Mouse (Mus musculus) skeletal muscle tissue, postnatal 0 days (tissue): ENCODE data around the gene Fam162a. TPM values are rescaled to one million over a fixed set of nuclear protein-coding genes. Genes with fewer than 3 reads are reported as not detected.

Source experiments
- polyA plus RNA-seq: library from polyadenylated mRNA; unstranded; fragments of >200 nt; fragmentation: Nextera tagmentation; extraction: Ambion mirVana; gene quantifications from 2 replicates; pipeline ENCODE4 v1.2.1, GENCODE M21; 2015

The Fam162a gene
- 265 and 287 TPM in 2 replicates for polyA plus RNA-seq

DNA sequence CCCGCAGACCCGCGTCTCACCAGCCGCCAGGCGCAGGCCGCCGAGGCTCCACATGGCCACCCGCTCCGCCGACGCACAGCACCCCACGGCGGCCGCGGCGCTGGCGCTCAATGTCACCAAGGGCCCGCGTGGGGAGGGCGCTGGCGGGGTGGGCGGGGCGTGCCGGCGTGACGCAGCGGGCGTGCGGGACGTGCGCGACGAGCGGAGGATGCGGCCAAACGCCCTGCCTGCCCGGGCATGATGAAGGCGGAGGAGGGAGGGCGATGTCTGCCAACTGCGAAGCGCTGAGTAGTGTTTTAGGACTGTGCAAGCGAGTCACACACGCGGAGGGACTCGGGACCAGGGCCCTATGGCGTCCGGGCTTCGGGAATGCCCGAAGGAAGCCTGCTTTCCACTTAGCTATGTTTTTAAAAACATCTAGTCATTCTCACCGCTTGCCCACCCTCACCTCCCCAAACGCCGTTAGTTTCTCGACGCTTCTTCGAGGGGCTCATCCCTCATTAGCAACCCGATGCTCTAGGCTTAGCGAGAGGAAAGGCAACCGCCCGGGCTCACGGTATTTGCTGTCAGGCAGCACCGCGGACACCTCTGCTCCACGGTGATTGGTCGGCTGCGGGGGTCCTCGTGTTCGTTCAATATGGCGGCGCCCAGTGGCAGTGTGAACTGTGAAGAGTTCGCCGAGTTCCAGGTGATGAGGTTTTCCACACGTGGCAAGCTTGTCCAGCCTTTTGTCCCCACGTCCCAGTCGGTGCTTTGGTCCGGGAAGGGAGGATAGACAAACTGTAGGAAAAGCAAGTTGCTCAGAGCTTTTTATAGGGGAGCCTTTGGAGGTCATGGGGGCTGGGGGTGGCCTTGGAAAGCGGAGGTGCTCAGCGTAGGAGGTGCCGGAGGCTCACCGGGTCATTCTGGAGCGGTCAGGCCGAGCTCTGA is at the start of gene Fam162a, which contains the start of gene Ccdc58:
Fam162a (minus strand) TSS at position 145 of the 930 bp plus-strand sequence.
Ccdc58 (plus strand) TSS at position 236 of the 930 bp plus-strand sequence.

DNA sequence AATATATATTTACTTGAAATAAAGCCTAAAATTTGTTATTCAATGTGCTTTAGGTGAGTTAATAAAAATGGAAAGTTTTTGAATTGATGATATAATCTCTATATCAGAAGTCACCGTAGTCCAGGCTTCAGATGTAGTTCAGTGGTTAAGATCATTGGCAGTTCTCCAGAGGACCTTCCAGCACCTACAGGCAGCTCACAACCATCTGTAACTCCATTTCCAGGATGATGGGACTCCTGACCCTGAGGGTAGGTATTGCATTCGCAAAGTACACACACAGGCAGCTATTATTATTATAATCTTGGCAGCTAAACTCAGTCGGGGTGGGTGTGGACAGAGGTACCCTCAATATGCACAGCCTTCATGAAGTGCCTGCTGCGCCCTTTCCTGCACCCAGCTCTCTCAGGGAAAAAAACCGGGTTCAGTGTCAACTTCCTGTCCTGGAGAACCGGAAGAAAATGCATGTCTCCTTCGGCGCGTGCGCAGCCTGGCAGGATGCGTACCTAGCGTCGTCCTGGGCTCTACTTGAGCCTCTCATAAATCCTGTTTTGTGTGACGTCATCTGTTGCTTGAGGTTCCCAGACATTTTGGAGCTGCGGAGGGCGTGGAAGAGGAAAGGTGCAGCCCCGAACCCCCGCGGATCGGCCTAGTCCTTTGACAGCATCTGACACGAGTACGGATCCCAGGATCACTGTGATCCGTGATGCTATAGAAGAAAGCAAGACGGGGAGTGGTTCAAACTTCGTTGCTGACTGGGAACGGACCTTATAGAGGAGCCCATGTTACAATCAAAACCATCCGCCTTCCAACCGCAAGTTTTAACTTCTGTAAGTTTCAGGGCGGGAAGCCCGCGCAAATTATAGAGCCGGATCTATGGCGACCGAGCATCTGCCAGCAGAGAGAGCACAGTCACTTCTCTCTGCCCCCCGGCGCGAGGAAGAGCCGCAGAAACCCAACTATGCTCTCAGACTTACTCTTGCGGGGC is 30.5 kb downstream of the Fam162a start, which contains the start of gene Wdr5b:
Wdr5b (plus strand) TSS at position 551 of the 985 bp plus-strand sequence.

Other genes with a start within 250 kb of the Fam162a start
- gene Parp14, start 200.1 kb downstream of the Fam162a start, polyA plus RNA-seq, result 1.9 and 2.1 TPM in 2 replicates
- gene Parp9, start 133.1 kb downstream of the Fam162a start, polyA plus RNA-seq, result 7.3 TPM in 2 replicates
- 3.4 and 4.0 TPM in 2 replicates for gene Dtx3l, start 132.4 kb downstream of the Fam162a start, polyA plus RNA-seq
- 26.2 and 28.8 TPM in 2 replicates for gene Kpna1, start 92.8 kb downstream of the Fam162a start, polyA plus RNA-seq
- gene Wdr5b, start 30.4 kb downstream of the Fam162a start, polyA plus RNA-seq, result 5.3 and 5.9 TPM in 2 replicates
- 65.8 and 66.0 TPM in 2 replicates for gene Ccdc58, start 91 bp upstream of the Fam162a start, polyA plus RNA-seq
- 5.2 TPM in 1 of 2 replicates, not detected in the other for gene Csta1, start 59.6 kb upstream of the Fam162a start, polyA plus RNA-seq
- gene Stfa2l1, start 85.2 kb upstream of the Fam162a start, polyA plus RNA-seq, result 1.7 and 1.8 TPM in 2 replicates
- 1.6 and 3.9 TPM in 2 replicates for gene Gm5483, start 112.6 kb upstream of the Fam162a start, polyA plus RNA-seq
- gene Gm5416, start 138.8 kb upstream of the Fam162a start, polyA plus RNA-seq, result not detected in 2 replicates
- gene 2010005H15Rik, start 149.9 kb upstream of the Fam162a start, polyA plus RNA-seq, result 0.51 and 1.3 TPM in 2 replicates
- 3.5 and 39.7 TPM in 2 replicates for gene Stfa1, start 205.4 kb upstream of the Fam162a start, polyA plus RNA-seq